Mouse (Mus musculus) hindbrain, embryonic 13.5 days (tissue): Measurements from ENCODE around the gene Lztr1. TPM values are rescaled to one million over a fixed set of nuclear protein-coding genes. Genes with fewer than 3 reads are reported as not detected.

Experiments
- ATAC-seq: fragments of 200-750 bp; cut with Nextera tagmentation; 2 replicates; pipeline ENCODE4 v1.8.0; 2017; ENCODE audit warnings: moderate TSS enrichment; ENCODE audit not compliant: low FRiP score
- H3K27ac ChIP-seq: fragments of 300-500 bp; sonication (generic); 2 replicates; pipeline ENCODE4 v1.5.1; 2015; ENCODE audit warnings: inconsistent platforms, mild to moderate bottlenecking, moderate library complexity
- H3K27me3 ChIP-seq: fragments of 300-500 bp; sonication (generic); 2 replicates; pipeline ENCODE4 v1.6.1; 2015; ENCODE audit warnings: mild to moderate bottlenecking, inconsistent platforms
- H3K36me3 ChIP-seq: fragments of 300-500 bp; sonication (generic); 2 replicates; pipeline ENCODE4 v1.6.1; 2015; ENCODE audit warnings: mild to moderate bottlenecking, inconsistent platforms
- H3K4me1 ChIP-seq: fragments of 300-500 bp; sonication (generic); replicated peaks from 2 replicates; pipeline ENCODE4 v1.6.1; 2015; ENCODE audit warnings: inconsistent platforms
- H3K4me2 ChIP-seq: fragments of 300-500 bp; sonication (generic); 2 replicates; pipeline ENCODE4 v1.6.1; 2015; ENCODE audit warnings: inconsistent platforms, mild to moderate bottlenecking, moderate library complexity
- H3K4me3 ChIP-seq: fragments of 300-500 bp; sonication (generic); 2 replicates; pipeline ENCODE4 v1.5.1; 2015; ENCODE audit warnings: mild to moderate bottlenecking, inconsistent platforms
- H3K9ac ChIP-seq: fragments of 300-500 bp; sonication (generic); 2 replicates; pipeline ENCODE4 v1.6.1; 2015; ENCODE audit warnings: mild to moderate bottlenecking, inconsistent platforms
- H3K9me3 ChIP-seq: fragments of 300-500 bp; sonication (generic); 2 replicates; pipeline ENCODE4 v1.6.1; 2016; ENCODE audit warnings: inconsistent platforms
- WGBS: fragments of 180-500 bp; shearing (Covaris S2); methylation state at CpG from one replicate; pipeline ENCODE4 v1.1.7; 2015; 5-methylcytosine and 5-hydroxymethylcytosine counted together
- polyA plus RNA-seq: library from polyadenylated mRNA; unstranded; fragments of >200 nt; fragmentation: Nextera tagmentation; extraction: Ambion mirVana; gene quantifications from 2 replicates; pipeline ENCODE4 v1.2.1, GENCODE M21; 2015

The Lztr1 gene
- polyA plus RNA-seq, 1 experiment from 2014 or later: 133 TPM

DNA sequence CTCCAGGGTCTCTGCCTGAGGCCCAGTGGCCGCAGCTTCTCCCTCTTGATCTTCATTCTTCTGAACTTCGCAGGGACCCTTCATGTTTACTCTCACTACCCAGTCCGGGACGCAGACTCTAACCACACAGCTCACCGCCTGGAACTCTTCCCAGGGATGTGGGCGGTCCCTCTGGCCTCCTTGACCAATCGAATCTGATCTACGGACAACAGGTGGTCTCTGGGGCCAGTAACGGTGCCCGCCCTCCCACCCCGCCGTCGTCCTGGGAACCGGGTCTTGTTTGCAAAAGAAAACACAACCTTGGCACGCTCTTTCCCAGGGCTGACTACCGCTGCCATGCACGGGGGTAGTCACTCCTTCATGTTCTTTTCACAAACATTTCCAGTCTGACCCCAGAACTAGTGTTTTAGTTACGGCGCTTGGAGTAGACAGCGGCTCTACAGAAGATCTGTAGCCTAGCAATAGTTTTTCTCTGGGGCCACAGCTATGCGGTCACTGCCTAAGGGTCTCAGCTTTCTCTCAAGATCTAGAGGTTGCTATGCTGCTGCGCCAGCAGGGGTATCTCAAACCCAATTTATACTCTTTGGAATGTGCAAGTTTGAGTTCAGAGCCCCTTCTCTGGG, 52.8 kb downstream of the Lztr1 start, which contains the start of gene Lrrc74b:
Lrrc74b (minus strand) TSS at position 120 of the 623 bp plus-strand sequence.
- ATAC-seq: peak; percentile 71
- Histone ChIP-seq H3K4me1 (peaks cover 33% of the 10 kb centered on the region), H3K36me3 (no peaks in the 10 kb centered on the region), H3K4me3 (peak within 1 kb of the TSS; percentile 20), H3K9me3 (no peaks in the 10 kb centered on the region), H3K27ac (peak within 1 kb of the TSS; percentile 45), H3K27me3 (peaks cover 28% of the 10 kb centered on the region), H3K4me2 (peak within 1 kb of the TSS; percentile 39), H3K9ac (peak within 1 kb of the TSS; percentile 47; the same call in 1 of the 2 replicates)
- 1% methylated on average over 22 of the region's 22 CpGs for WGBS

DNA sequence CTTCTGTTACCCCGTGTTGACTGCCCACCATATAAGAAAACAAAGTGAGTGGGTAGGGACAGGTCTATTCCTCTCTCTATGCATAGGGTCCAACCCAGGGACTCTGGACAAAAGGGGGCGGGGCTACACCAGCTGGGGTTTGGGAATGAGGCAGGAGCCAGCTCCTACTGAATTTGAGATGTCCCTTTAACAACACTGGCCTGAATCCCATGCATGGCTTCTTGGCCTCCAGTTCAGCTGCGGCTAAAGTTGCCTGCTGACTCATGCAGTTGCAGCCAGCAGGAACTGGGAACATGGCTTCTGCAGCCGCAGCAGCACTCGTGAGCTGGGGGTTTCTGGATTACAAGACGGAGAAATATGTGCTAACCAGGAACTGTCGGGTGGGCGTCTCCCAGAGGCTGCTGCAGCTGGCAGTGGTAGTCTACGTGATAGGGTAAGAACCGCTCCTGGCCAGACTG, 53.3 kb downstream of the Lztr1 start, which contains the start of gene P2rx6:
P2rx6 (plus strand) TSS at position 135 of the 458 bp plus-strand sequence.
- Histone ChIP-seq H3K27ac (peak within 1 kb of the TSS; percentile 45), H3K4me2 (peak within 1 kb of the TSS; percentile 39), H3K27me3 (peaks cover 30% of the 10 kb centered on the region), H3K4me3 (peak within 1 kb of the TSS; percentile 20), H3K9me3 (no peaks in the 10 kb centered on the region), H3K36me3 (no peaks in the 10 kb centered on the region), H3K9ac (peak within 1 kb of the TSS; percentile 47; the same call in 1 of the 2 replicates), H3K4me1 (peaks cover 33% of the 10 kb centered on the region)
- peak; percentile 60 for ATAC-seq
- 3% methylated on average over 10 of the region's 10 CpGs for WGBS

DNA sequence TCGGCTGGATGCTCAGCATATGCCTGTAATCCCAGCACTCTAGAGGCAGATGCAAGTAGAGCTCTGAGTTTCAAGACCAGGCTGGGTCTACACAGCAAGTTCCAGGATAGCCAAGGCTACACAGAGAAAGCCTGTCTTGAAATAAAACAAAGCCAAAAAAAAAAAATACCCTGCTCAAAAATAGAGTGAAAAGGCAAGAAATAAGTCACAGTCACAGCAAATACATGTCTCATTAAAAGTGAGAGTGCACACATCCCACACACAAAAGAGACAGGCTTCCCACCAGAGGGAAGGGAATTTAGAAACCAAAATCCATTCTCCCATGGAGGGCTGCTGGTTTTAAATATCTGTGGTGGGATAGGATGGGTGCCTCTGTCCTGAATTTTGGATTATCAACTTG, 55.1 kb downstream of the Lztr1 start:
- Histone ChIP-seq H3K27me3 (peaks cover 29% of the 10 kb centered on the region), H3K9me3 (no peaks in the 10 kb centered on the region), H3K4me2 (no peak overlapping the region), H3K9ac (no peak overlapping the region), H3K4me1 (peaks cover 26% of the 10 kb centered on the region), H3K36me3 (no peaks in the 10 kb centered on the region), H3K27ac (no peak overlapping the region), H3K4me3 (no peak overlapping the region)
- 40% methylated on average over 1 of the region's 1 CpGs for WGBS
- ATAC-seq: no peak

DNA sequence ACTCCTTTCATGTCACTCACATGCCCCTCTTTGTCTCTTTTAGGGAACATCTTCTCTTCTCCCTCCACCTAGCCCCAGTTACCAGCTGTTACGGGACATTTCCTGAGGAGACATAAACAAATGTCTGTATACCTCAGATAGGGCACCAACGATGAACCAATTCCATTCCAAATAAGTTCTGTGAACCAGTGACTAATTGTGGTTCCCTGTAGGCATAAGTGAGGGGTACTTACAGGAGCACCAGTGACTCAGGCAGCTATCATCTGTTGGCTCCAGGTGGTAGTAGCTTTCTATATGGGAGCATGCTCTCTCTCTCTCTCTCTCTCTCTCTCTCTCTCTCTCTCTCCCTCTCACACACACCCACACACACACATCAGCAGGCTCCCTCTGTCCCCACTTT, 55.7 kb downstream of the Lztr1 start:
- ATAC-seq: no peak
- H3K4me2 ChIP-seq: no peak overlapping the region
- no peak overlapping the region for H3K9ac ChIP-seq
- peaks cover 20% of the 10 kb centered on the region for H3K4me1 ChIP-seq
- no peaks in the 10 kb centered on the region for H3K36me3 ChIP-seq
- 79% methylated on average over 2 of the region's 2 CpGs for WGBS
- no peaks in the 10 kb centered on the region for H3K9me3 ChIP-seq
- no peak overlapping the region for H3K4me3 ChIP-seq
- no peak overlapping the region for H3K27ac ChIP-seq
- peaks cover 29% of the 10 kb centered on the region for H3K27me3 ChIP-seq

DNA sequence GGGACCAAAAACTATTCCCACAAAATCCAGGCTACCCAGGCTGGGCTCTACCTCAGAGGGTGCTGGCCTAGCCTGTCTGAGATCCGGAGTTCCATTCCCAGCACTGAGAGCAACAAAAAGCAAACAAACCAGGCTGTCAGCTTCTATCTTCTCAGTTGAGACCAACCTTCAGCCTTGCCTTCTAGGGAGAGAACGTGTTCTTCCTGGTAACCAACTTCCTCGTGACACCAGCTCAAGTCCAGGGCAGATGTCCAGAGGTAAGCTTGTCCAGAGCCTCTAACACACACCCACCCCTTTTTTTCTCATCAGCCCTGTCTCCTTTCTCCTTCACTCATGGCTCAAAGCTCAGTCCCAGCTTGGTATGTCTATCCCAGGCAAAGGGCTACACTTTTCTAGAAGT, 56.3 kb downstream of the Lztr1 start:
- H3K4me3 ChIP-seq: no peak overlapping the region
- ATAC-seq: no peak
- H3K4me1 ChIP-seq: peaks cover 18% of the 10 kb centered on the region
- peaks cover 28% of the 10 kb centered on the region for H3K27me3 ChIP-seq
- H3K4me2 ChIP-seq: no peak overlapping the region
- H3K36me3 ChIP-seq: no peaks in the 10 kb centered on the region
- H3K9ac ChIP-seq: no peak overlapping the region
- no peak overlapping the region for H3K27ac ChIP-seq
- 69% methylated on average over 3 of the region's 3 CpGs for WGBS
- H3K9me3 ChIP-seq: no peaks in the 10 kb centered on the region

DNA sequence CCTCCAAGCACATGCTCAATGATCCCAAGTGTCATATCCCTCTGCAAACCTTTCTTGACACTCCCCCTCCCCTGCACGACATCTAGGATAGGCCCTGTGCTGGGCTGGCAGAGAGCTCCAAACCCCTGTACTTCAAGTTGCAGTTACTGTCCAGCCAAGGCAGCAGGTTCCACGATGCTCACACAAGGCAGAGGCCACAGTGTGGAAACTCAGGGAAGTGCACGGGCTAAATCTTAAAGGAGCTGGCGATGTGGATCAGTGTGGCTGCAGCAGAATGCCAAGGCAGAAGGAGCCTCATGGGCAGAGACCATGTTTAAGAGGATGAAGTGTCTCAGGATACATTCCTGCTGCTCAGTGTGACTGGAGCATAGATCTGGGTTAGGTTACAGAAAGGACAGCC, 57.7 kb downstream of the Lztr1 start:
- no peak overlapping the region for H3K9ac ChIP-seq
- ATAC-seq: no peak

More for the DNA sequence above, 57.7 kb downstream of the Lztr1 start:
- Histone ChIP-seq H3K4me1 (peaks cover 13% of the 10 kb centered on the region), H3K27me3 (peaks cover 22% of the 10 kb centered on the region), H3K4me2 (no peak overlapping the region), H3K36me3 (no peaks in the 10 kb centered on the region), H3K27ac (no peak overlapping the region), H3K4me3 (no peak overlapping the region), H3K9me3 (no peaks in the 10 kb centered on the region)
- WGBS: 38% methylated on average over 4 of the region's 4 CpGs

Other genes with a start within 250 kb of the Lztr1 start
- 32.6 and 33.3 TPM in 2 replicates for gene Tmem191c, start 232.6 kb upstream of the Lztr1 start, polyA plus RNA-seq
- gene Serpind1, start 177.3 kb upstream of the Lztr1 start, polyA plus RNA-seq: 1.2 and 1.4 TPM in 2 replicates
- gene Snap29, start 102.7 kb upstream of the Lztr1 start, polyA plus RNA-seq: 22.6 and 23.1 TPM in 2 replicates
- gene Pi4ka, start 102.4 kb upstream of the Lztr1 start, polyA plus RNA-seq: 60.9 and 62.1 TPM in 2 replicates
- gene Crkl, start 56.7 kb upstream of the Lztr1 start, polyA plus RNA-seq: 79.1 and 86.2 TPM in 2 replicates
- 5.7 and 6.3 TPM in 2 replicates for gene Aifm3, start 19.1 kb upstream of the Lztr1 start, polyA plus RNA-seq
- 68.2 and 69.0 TPM in 2 replicates for gene Thap7, start 22.4 kb downstream of the Lztr1 start, polyA plus RNA-seq
- 0.75 and 1.3 TPM in 2 replicates for gene Lrrc74b, start 52.6 kb downstream of the Lztr1 start, polyA plus RNA-seq
- gene P2rx6, start 53.2 kb downstream of the Lztr1 start, polyA plus RNA-seq: 1.9 and 2.1 TPM in 2 replicates
- gene Slc7a4, start 74.5 kb downstream of the Lztr1 start, polyA plus RNA-seq: 20.2 and 21.0 TPM in 2 replicates
- gene Smpd4, start 110.7 kb downstream of the Lztr1 start, polyA plus RNA-seq: 23.8 and 27.2 TPM in 2 replicates
- gene Ccdc74a, start 137.8 kb downstream of the Lztr1 start, polyA plus RNA-seq: 7.0 and 7.8 TPM in 2 replicates
- 44.3 and 48.7 TPM in 2 replicates for gene Med15, start 224.2 kb downstream of the Lztr1 start, polyA plus RNA-seq